Mouse (Mus musculus): ENCODE data around the gene Hist1h1d. TPM values are rescaled to one million over a fixed set of nuclear protein-coding genes. Genes with fewer than 3 reads are reported as not detected.

The Hist1h1d gene
- polyA plus RNA-seq, 1 experiment from 2014 or later, result 0.70 TPM

DNA sequence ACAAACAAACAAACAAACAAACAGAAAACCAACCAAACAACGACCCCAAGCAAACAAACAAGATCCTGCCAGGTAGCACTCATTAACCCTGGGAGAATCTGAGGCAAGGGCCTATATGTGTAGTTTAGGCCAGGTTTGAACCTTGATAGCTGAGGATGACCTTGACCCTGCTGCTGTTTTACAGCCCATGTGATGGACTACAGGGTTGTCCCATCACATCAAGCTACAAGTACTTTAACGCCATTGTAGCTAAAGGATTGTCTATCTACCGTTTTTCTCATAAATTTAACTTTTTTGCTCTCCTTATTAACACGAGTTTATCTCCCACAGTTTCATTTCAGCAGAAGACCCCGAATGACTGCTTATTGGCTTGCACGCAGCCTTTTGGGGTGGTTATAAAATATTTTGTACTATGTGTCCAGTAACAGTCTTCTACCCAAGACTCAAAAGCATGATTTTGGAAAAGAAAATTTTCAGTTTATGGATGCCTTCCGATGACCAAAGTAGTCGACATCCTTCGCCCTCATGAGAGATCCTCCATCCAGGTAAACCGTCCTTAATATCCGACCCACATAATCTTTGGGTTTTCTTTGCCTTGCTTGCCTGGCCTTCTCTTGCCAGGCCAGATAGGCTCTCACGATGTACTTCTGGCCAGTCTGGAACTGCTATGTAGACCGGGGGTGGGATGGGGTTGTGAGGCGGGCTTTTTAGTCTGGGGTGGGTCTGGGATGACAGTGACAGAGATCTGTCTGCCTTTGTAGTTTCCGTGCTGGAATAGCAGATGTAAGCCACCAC is 37.0 kb upstream of the Hist1h1d start:
- no peak for ATAC-seq (ENCODE audit: low FRiP score, low TSS enrichment)
- no peaks in the 10 kb centered on the region for H3K9me3 ChIP-seq (ENCODE audit: control insufficient read depth, low read length)
- H3K4me2 ChIP-seq (replicated peaks; ENCODE audit: low read depth, low read length), result peak overlapping the region; percentile 90
- 48% methylated on average over 15 of the region's 15 CpGs for WGBS
- peaks cover 3% of the 10 kb centered on the region; the same call in 1 of the 2 replicates for H3K4me1 ChIP-seq (ENCODE audit: control insufficient read depth, insufficient read depth, low read length)
- H3K9ac ChIP-seq (ENCODE audit: low read depth, low read length), result peak overlapping the region; percentile 42; the same call in 1 of the 2 replicates
- peak overlapping the region; percentile 57 for H3K4me3 ChIP-seq (ENCODE audit: low read length)
- H3K36me3 ChIP-seq (ENCODE audit: control insufficient read depth, insufficient read depth, low read length), result no peaks in the 10 kb centered on the region
- no peaks in the 10 kb centered on the region for H3K27me3 ChIP-seq (ENCODE audit: control insufficient read depth, insufficient read depth, low read length)
- H3K27ac ChIP-seq (ENCODE audit: low read depth, low read length), result no peak overlapping the region

DNA sequence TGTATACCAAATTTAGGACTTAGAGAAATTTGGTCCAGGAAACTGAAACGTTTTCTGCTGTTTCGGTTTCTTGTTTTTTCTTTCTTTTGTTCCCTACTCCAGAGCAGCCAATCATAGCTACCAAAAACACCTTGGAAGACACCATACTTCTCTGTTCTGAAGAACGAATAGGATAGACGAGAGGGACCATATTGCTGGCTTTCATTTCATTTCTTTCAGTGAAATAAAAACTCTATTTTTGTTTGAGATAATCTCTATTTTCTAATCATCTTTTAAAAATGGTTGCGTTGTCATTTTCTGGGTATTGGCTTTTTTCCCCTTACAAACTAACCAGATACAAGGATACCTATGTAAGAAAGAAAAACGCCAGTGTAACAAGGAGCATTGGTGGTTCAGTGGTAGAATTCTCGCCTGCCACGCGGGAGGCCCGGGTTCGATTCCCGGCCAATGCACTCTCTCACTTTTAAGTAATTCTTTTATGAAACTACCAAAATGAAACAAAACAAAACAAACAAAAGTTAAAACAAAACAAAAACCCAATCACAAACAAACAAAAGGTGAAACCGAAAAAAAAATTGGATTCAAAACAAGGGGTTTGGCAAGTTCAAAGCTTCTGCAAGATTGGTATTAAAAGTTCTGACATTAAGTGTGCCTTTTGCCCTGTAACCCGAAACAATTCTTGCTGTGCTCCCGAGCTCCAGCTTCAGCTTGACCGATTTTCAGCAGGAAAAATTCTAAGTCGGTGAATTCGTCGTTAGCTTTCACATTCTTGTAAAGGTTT is 36.0 kb upstream of the Hist1h1d start:
- peak overlapping the region; percentile 44; the same call in 1 of the 2 replicates for H3K27ac ChIP-seq (ENCODE audit: low read depth, low read length)
- WGBS, result 0% methylated on average over 19 of the region's 19 CpGs
- peak; percentile 60 for ATAC-seq (ENCODE audit: low FRiP score, low TSS enrichment)
- no peaks in the 10 kb centered on the region for H3K27me3 ChIP-seq (ENCODE audit: control insufficient read depth, insufficient read depth, low read length)
- H3K4me2 ChIP-seq (replicated peaks; ENCODE audit: low read depth, low read length), result peak overlapping the region; percentile 90
- peak overlapping the region; percentile 42; the same call in 1 of the 2 replicates for H3K9ac ChIP-seq (ENCODE audit: low read depth, low read length)
- peak overlapping the region; percentile 57 for H3K4me3 ChIP-seq (ENCODE audit: low read length)
- peaks cover 3% of the 10 kb centered on the region; the same call in 1 of the 2 replicates for H3K4me1 ChIP-seq (ENCODE audit: control insufficient read depth, insufficient read depth, low read length)
- no peaks in the 10 kb centered on the region for H3K36me3 ChIP-seq (ENCODE audit: control insufficient read depth, insufficient read depth, low read length)
- no peaks in the 10 kb centered on the region for H3K9me3 ChIP-seq (ENCODE audit: control insufficient read depth, low read length)

- Histone ChIP-seq H3K27ac (ENCODE audit: low read depth, low read length) (peak overlapping the region; percentile 44; the same call in 1 of the 2 replicates), H3K4me3 (ENCODE audit: low read length) (peak overlapping the region; percentile 57), H3K36me3 (ENCODE audit: control insufficient read depth, insufficient read depth, low read length) (no peaks in the 10 kb centered on the region), H3K9me3 (ENCODE audit: control insufficient read depth, low read length) (no peaks in the 10 kb centered on the region), H3K9ac (ENCODE audit: low read depth, low read length) (peak overlapping the region; percentile 42; the same call in 1 of the 2 replicates), H3K4me1 (ENCODE audit: control insufficient read depth, insufficient read depth, low read length) (peaks cover 3% of the 10 kb centered on the region; the same call in 1 of the 2 replicates), H3K4me2 (replicated peaks; ENCODE audit: low read depth, low read length) (peak overlapping the region; percentile 90), H3K27me3 (ENCODE audit: control insufficient read depth, insufficient read depth, low read length) (no peaks in the 10 kb centered on the region)
- WGBS, result under 1% methylated on average over 27 of the region's 27 CpGs
- peak; percentile 85 for ATAC-seq (ENCODE audit: low FRiP score, low TSS enrichment)
Measured at GRCm38 (mm10) chr13:23517603-23518294, 35.3 kb upstream of the Hist1h1d start.

DNA sequence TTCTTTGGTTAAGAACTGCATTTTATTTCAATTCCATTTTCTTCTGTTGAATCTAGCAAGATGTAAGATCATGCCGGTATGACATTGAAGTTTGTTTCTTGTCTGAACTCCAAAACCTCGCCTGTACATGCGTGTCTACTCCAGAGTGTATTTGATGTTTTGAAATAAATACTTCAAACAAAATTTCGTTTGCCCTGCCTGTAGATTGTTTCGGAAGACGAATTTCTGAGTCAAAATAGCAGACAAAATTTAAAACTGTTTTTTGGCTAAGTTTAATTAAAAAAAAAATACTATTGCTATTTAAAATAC is 34.8 kb upstream of the Hist1h1d start:
- no peak for ATAC-seq (ENCODE audit: low FRiP score, low TSS enrichment)
- WGBS, result under 1% methylated on average over 6 of the region's 6 CpGs
- Histone ChIP-seq H3K36me3 (ENCODE audit: control insufficient read depth, insufficient read depth, low read length) (no peaks in the 10 kb centered on the region), H3K9ac (ENCODE audit: low read depth, low read length) (no peak overlapping the region; the same call in 1 of the 2 replicates), H3K27me3 (ENCODE audit: control insufficient read depth, insufficient read depth, low read length) (no peaks in the 10 kb centered on the region), H3K27ac (ENCODE audit: low read depth, low read length) (no peak overlapping the region), H3K4me2 (replicated peaks; ENCODE audit: low read depth, low read length) (peak overlapping the region; percentile 90), H3K4me3 (ENCODE audit: low read length) (peak overlapping the region; percentile 57), H3K4me1 (ENCODE audit: control insufficient read depth, insufficient read depth, low read length) (peaks cover 3% of the 10 kb centered on the region; the same call in 1 of the 2 replicates), H3K9me3 (ENCODE audit: control insufficient read depth, low read length) (no peaks in the 10 kb centered on the region)

DNA sequence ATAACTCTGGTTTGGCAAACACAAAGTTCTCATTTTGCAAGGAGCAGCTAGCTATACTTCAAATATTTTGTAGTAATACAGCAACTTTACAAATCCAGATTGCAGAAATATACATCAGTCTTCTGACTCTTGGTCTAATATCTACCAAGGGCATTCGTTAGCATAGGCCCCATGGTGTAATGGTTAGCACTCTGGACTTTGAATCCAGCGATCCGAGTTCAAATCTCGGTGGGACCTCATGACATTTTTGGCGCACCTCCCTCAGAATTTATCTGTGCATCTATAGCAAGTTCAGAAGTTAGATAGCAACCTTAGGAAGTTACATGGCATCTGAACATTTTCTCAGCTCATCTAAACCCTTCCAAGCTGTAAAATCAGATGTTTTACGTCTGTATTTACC is 34.2 kb upstream of the Hist1h1d start:
- under 1% methylated on average over 6 of the region's 6 CpGs for WGBS
- Histone ChIP-seq H3K27ac (ENCODE audit: low read depth, low read length) (peak overlapping the region; percentile 65; the same call in 1 of the 2 replicates), H3K9ac (ENCODE audit: low read depth, low read length) (peak overlapping the region; percentile 45; the same call in 1 of the 2 replicates), H3K36me3 (ENCODE audit: control insufficient read depth, insufficient read depth, low read length) (no peaks in the 10 kb centered on the region), H3K27me3 (ENCODE audit: control insufficient read depth, insufficient read depth, low read length) (no peaks in the 10 kb centered on the region), H3K4me2 (replicated peaks; ENCODE audit: low read depth, low read length) (peak overlapping the region; percentile 90), H3K9me3 (ENCODE audit: control insufficient read depth, low read length) (no peaks in the 10 kb centered on the region), H3K4me1 (ENCODE audit: control insufficient read depth, insufficient read depth, low read length) (peaks cover 3% of the 10 kb centered on the region; the same call in 1 of the 2 replicates), H3K4me3 (ENCODE audit: low read length) (peak overlapping the region; percentile 57)
- peak; percentile 45; the same call in 1 of the 2 replicates for ATAC-seq (ENCODE audit: low FRiP score, low TSS enrichment)

DNA sequence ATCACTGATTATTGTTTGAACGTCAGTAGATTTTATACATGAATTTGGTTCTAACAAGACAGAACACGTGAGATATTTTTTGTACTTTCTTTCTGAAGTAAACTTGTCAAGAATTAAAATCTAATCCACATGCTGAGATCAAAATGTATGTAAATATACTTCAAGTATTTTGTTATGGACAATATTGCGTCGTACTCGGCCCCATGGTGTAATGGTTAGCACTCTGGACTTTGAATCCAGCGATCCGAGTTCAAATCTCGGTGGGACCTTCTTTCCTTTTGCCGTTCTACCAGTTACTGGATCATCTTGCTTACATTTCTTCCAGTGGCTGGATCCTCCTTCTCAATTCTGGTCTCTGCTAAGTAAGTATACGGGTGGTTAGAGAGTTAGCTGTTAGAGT is 33.6 kb upstream of the Hist1h1d start:
- Histone ChIP-seq H3K27ac (ENCODE audit: low read depth, low read length) (peak overlapping the region; percentile 65; the same call in 1 of the 2 replicates), H3K27me3 (ENCODE audit: control insufficient read depth, insufficient read depth, low read length) (no peaks in the 10 kb centered on the region), H3K4me3 (ENCODE audit: low read length) (peak overlapping the region; percentile 57), H3K9ac (ENCODE audit: low read depth, low read length) (peak overlapping the region; percentile 45; the same call in 1 of the 2 replicates), H3K9me3 (ENCODE audit: control insufficient read depth, low read length) (no peaks in the 10 kb centered on the region), H3K4me1 (ENCODE audit: control insufficient read depth, insufficient read depth, low read length) (peaks cover 3% of the 10 kb centered on the region; the same call in 1 of the 2 replicates), H3K4me2 (replicated peaks; ENCODE audit: low read depth, low read length) (peak overlapping the region; percentile 90), H3K36me3 (ENCODE audit: control insufficient read depth, insufficient read depth, low read length) (no peaks in the 10 kb centered on the region)
- WGBS, result 0% methylated on average over 10 of the region's 10 CpGs
- ATAC-seq (ENCODE audit: low FRiP score, low TSS enrichment), result peak; percentile 30; the same call in 1 of the 2 replicates

- under 1% methylated on average over 14 of the region's 14 CpGs for WGBS
- Histone ChIP-seq H3K36me3 (ENCODE audit: control insufficient read depth, insufficient read depth, low read length) (no peaks in the 10 kb centered on the region), H3K27ac (ENCODE audit: low read depth, low read length) (no peak overlapping the region), H3K4me1 (ENCODE audit: control insufficient read depth, insufficient read depth, low read length) (no peaks in the 10 kb centered on the region), H3K9ac (ENCODE audit: low read depth, low read length) (no peak overlapping the region), H3K4me3 (ENCODE audit: low read length) (peak overlapping the region; percentile 7; the same call in 1 of the 2 replicates), H3K9me3 (ENCODE audit: control insufficient read depth, low read length) (no peaks in the 10 kb centered on the region), H3K4me2 (replicated peaks; ENCODE audit: low read depth, low read length) (peak overlapping the region; percentile 31; the same call in 1 of the 2 replicates), H3K27me3 (ENCODE audit: control insufficient read depth, insufficient read depth, low read length) (no peaks in the 10 kb centered on the region)
- ATAC-seq (ENCODE audit: low FRiP score, low TSS enrichment), result 0 out of 2 replicates have a peak, but pooled peaks have one; percentile 29
Measured at GRCm38 (mm10) chr13:23521703-23522102, 31.4 kb upstream of the Hist1h1d start.

DNA sequence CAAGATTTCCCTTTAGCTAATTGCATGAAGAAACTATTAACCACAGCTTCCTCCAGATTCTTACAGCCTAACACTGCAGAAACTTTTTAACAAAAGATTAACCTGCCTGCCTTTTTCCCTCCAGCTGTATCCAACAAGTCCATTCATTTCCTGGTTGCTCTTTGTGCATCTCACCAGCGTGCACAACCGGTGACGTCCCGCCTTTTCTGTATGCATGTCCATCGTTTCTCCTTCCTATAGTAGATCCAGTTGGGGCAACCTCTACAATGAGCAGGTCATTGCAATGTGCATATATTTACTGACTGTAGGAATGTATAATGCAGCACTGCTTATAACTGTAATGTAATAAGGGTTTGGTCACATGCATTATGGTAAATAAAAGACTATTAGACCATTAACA is 29.1 kb upstream of the Hist1h1d start:
- H3K4me1 ChIP-seq (ENCODE audit: control insufficient read depth, insufficient read depth, low read length), result peaks cover 4% of the 10 kb centered on the region; the same call in 1 of the 2 replicates
- no peak overlapping the region for H3K4me2 ChIP-seq (replicated peaks; ENCODE audit: low read depth, low read length)
- H3K4me3 ChIP-seq (ENCODE audit: low read length), result no peak overlapping the region
- no peak overlapping the region for H3K27ac ChIP-seq (ENCODE audit: low read depth, low read length)
- H3K9me3 ChIP-seq (ENCODE audit: control insufficient read depth, low read length), result no peaks in the 10 kb centered on the region
- H3K27me3 ChIP-seq (ENCODE audit: control insufficient read depth, insufficient read depth, low read length), result no peaks in the 10 kb centered on the region
- no peak for ATAC-seq (ENCODE audit: low FRiP score, low TSS enrichment)
- H3K36me3 ChIP-seq (ENCODE audit: control insufficient read depth, insufficient read depth, low read length), result no peaks in the 10 kb centered on the region
- H3K9ac ChIP-seq (ENCODE audit: low read depth, low read length), result no peak overlapping the region
- WGBS, result 57% methylated on average over 5 of the region's 5 CpGs
